10 mouse cellular contexts compared by ENCODE assay signal in genomic region chr1:44064625-44065024, GRCm38 (mm10). TPM values are rescaled to one million over a fixed set of nuclear protein-coding genes. Genes with fewer than 3 reads are reported as not detected.
DNase-seq lines count a peak whose midpoint lies in the region; ATAC-seq lines count a peak whose summit lies in the region.
"Had no signal": no experiment of that assay in that cellular context is flagged by ENCODE, and none has a peak within 500 bp of the region (broad histone marks: within the 10 kb centered on the region; RNA-seq: fewer than 3 reads in every experiment).

No protein-coding gene starts in this region.

- no peak overlapping the region for H3K9ac ChIP-seq in intestine, embryonic 14.5 days (ENCODE audit: low read length)
- H3K9ac ChIP-seq in intestine, embryonic 15.5 days, result no peak overlapping the region
- H3K9ac ChIP-seq: embryonic facial prominence, embryonic 12.5 days had no signal

- no peak overlapping the region for H3K4me2 ChIP-seq in intestine, embryonic 14.5 days (ENCODE audit: low read length)
- H3K4me2 ChIP-seq in intestine, embryonic 15.5 days (replicated peaks), result no peak overlapping the region
- H3K4me2 ChIP-seq: embryonic facial prominence, embryonic 12.5 days had no signal

- no peaks in the 10 kb centered on the region for H3K36me3 ChIP-seq in intestine, embryonic 14.5 days (ENCODE audit: control insufficient read depth, insufficient read depth, low read length)
- H3K36me3 ChIP-seq in intestine, embryonic 15.5 days, result no peaks in the 10 kb centered on the region
- H3K36me3 ChIP-seq: embryonic facial prominence, embryonic 12.5 days had no signal

- no peaks in the 10 kb centered on the region for H3K4me1 ChIP-seq in intestine, embryonic 14.5 days (replicated peaks; ENCODE audit: control insufficient read depth, insufficient read depth, low read length)
- H3K4me1 ChIP-seq in intestine, embryonic 15.5 days (replicated peaks), result no peaks in the 10 kb centered on the region
- H3K4me1 ChIP-seq: embryonic facial prominence, embryonic 12.5 days had no signal

- no peak overlapping the region for H3K4me3 ChIP-seq in intestine, embryonic 14.5 days (ENCODE audit: low read depth, low read length)
- no peak overlapping the region for H3K4me3 ChIP-seq in intestine, embryonic 15.5 days (replicated peaks)
- H3K4me3 ChIP-seq: embryonic facial prominence, embryonic 12.5 days; megakaryocyte, embryonic 14.5 days had no signal

- no peaks in the 10 kb centered on the region for H3K9me3 ChIP-seq in intestine, embryonic 14.5 days (ENCODE audit: control insufficient read depth, low read length)
- no peaks in the 10 kb centered on the region for H3K9me3 ChIP-seq in intestine, embryonic 15.5 days
- H3K9me3 ChIP-seq: embryonic facial prominence, embryonic 12.5 days; megakaryocyte, embryonic 14.5 days had no signal

- no peak for ATAC-seq in intestine, embryonic 14.5 days (replicated peaks; ENCODE audit: low FRiP score, low TSS enrichment, low read depth)
- no peak for ATAC-seq in intestine, embryonic 15.5 days
- ATAC-seq in hematopoietic stem cell, adult 5-6 weeks (replicated peaks in 1 of 2; ENCODE audit: insufficient read depth in 1 of 2, low FRiP score in 2 of 2, low TSS enrichment in 1 of 2, low read depth in 1 of 2, poor library complexity in 2 of 2, severe bottlenecking in 2 of 2), result peak; percentile 68 to 76

- peak; percentile 58 for DNase-seq in intestine, embryonic 14.5 days (ENCODE audit: low spot score)
- DNase-seq in MN1 (ENCODE audit: low spot score), result peak; percentile 75
- DNase-seq in cerebellum, postnatal 25 days, result peak; percentile 26 to 42
- peak; percentile 25 to 27 for DNase-seq in left cerebral cortex, adult 8-10 months (ENCODE audit: low spot score in 2 of 2)
- peak; percentile 42 for DNase-seq in ovary, postnatal 36 days (ENCODE audit: low spot score)
- DNase-seq in thymus, postnatal 4 days, result peak; percentile 74

- no peak overlapping the region for H3K27ac ChIP-seq in intestine, embryonic 14.5 days (ENCODE audit: low read depth)
- no peak overlapping the region for H3K27ac ChIP-seq in intestine, embryonic 15.5 days
- H3K27ac ChIP-seq: embryonic facial prominence, embryonic 12.5 days had no signal

- H3K27me3 ChIP-seq in intestine, embryonic 14.5 days (replicated peaks; ENCODE audit: control insufficient read depth, insufficient read depth, low read length), result no peaks in the 10 kb centered on the region
- H3K27me3 ChIP-seq in intestine, embryonic 15.5 days (replicated peaks), result no peaks in the 10 kb centered on the region
- H3K27me3 ChIP-seq: embryonic facial prominence, embryonic 12.5 days; megakaryocyte, embryonic 14.5 days had no signal

- 0% methylated on average over 1 of the region's 1 CpGs for WGBS in intestine, embryonic 14.5 days
- WGBS in intestine, embryonic 15.5 days, result 3% methylated on average over 1 of the region's 1 CpGs

RNA-seq across cellular contexts. Expression of gene Gm8251, which starts 2.9 kb away (rescaled TPM):
- polyA plus RNA-seq in intestine, embryonic 14.5 days (2014; fragmentation: Nextera tagmentation; extraction: Ambion mirVana), result 0.04 and 0.13 TPM in 2 replicates
- polyA plus RNA-seq in intestine, embryonic 15.5 days (2015; fragmentation: Nextera tagmentation; extraction: Ambion mirVana), result 0.08 and 0.11 TPM in 2 replicates
- total RNA-seq in hematopoietic stem cell, adult 5-6 weeks (2017), result 0.44 and 0.65 TPM in 2 replicates
- not detected for total RNA-seq in left cerebral cortex, adult 8-10 months (2022)

RNA-seq across cellular contexts. Expression of gene Tex30, which starts 37.6 kb away (rescaled TPM):
- 83.9 and 88.1 TPM in 2 replicates for polyA plus RNA-seq in intestine, embryonic 14.5 days (2014; fragmentation: Nextera tagmentation; extraction: Ambion mirVana)
- 75.7 and 90.0 TPM in 2 replicates for polyA plus RNA-seq in intestine, embryonic 15.5 days (2015; fragmentation: Nextera tagmentation; extraction: Ambion mirVana)
- 32.3 and 50.5 TPM in 2 replicates for total RNA-seq in hematopoietic stem cell, adult 5-6 weeks (2017)
- 10 to 100 TPM in 2 of 4 experiments, 1 to 10 TPM in 2; 7.1 to 10.5 (median 10.1) TPM for total RNA-seq in left cerebral cortex, adult 8-10 months (2022)

RNA-seq across cellular contexts. Expression of gene Mettl21c, which starts 44.8 kb away (rescaled TPM):
- 0.79 and 0.80 TPM in 2 replicates for polyA plus RNA-seq in intestine, embryonic 14.5 days (2014; fragmentation: Nextera tagmentation; extraction: Ambion mirVana)
- 0.42 and 0.49 TPM in 2 replicates for polyA plus RNA-seq in intestine, embryonic 15.5 days (2015; fragmentation: Nextera tagmentation; extraction: Ambion mirVana)
- 0.06 TPM in 1 of 2 replicates, not detected in the other for total RNA-seq in hematopoietic stem cell, adult 5-6 weeks (2017)
- under 1 TPM in 1 of 4 experiments, not detected in 3; 0.11 TPM for total RNA-seq in left cerebral cortex, adult 8-10 months (2022)

RNA-seq across cellular contexts. Expression of gene Kdelc1, which starts 54.0 kb away (rescaled TPM):
- polyA plus RNA-seq in intestine, embryonic 14.5 days (2014; fragmentation: Nextera tagmentation; extraction: Ambion mirVana), result 58.4 and 65.0 TPM in 2 replicates
- 46.7 and 53.3 TPM in 2 replicates for polyA plus RNA-seq in intestine, embryonic 15.5 days (2015; fragmentation: Nextera tagmentation; extraction: Ambion mirVana)
- total RNA-seq in hematopoietic stem cell, adult 5-6 weeks (2017), result 25.1 and 26.5 TPM in 2 replicates
- total RNA-seq in left cerebral cortex, adult 8-10 months (2022), result 10 to 100 TPM in 2 of 4 experiments, 1 to 10 TPM in 2; 8.2 to 10.5 (median 10.0) TPM

RNA-seq across cellular contexts. Expression of gene Bivm, which starts 54.1 kb away (rescaled TPM):
- polyA plus RNA-seq in intestine, embryonic 14.5 days (2014; fragmentation: Nextera tagmentation; extraction: Ambion mirVana), result 20.4 and 24.5 TPM in 2 replicates
- polyA plus RNA-seq in intestine, embryonic 15.5 days (2015; fragmentation: Nextera tagmentation; extraction: Ambion mirVana), result 17.5 and 17.6 TPM in 2 replicates
- total RNA-seq in hematopoietic stem cell, adult 5-6 weeks (2017), result 23.8 and 29.0 TPM in 2 replicates
- 10 to 100 TPM; 35.9 to 40.2 (median 39.1) TPM for total RNA-seq in left cerebral cortex, adult 8-10 months (2022)

Comparison
In these comparisons a context has a peak if more than half of its experiments do, and no peak if none do; other contexts are left out.
1. ATAC-seq: peak in hematopoietic stem cell, adult 5-6 weeks (2 of 2); none in intestine, embryonic 14.5 days (single experiment) and intestine, embryonic 15.5 days (single experiment).
2. Peak in every context shown above with its lines, with median percentiles within 50 percentile points of each other: DNase-seq.